Mouse (Mus musculus): ENCODE measurements around the gene Olfr295. TPM values are rescaled to one million over a fixed set of nuclear protein-coding genes. Genes with fewer than 3 reads are reported as not detected.

The Olfr295 gene
- total RNA-seq (2021) = not detected

- no peak for DNase-seq
Observed at GRCm38 (mm10) chr7:86583562-86583961, at the start of gene Olfr295. TSS of gene Olfr295 (plus strand) at chr7:86583862.

- DNase-seq = no peak
Observed at GRCm38 (mm10) chr7:86616543-86616942, 32.9 kb downstream of the Olfr295 start, which contains the start of gene Olfr294. TSS of gene Olfr294 (minus strand) at chr7:86616643.

Other genes starting within 250 kb of the Olfr295 start
- gene Olfr307, start 246.3 kb upstream of the Olfr295 start, total RNA-seq (2021) = not detected
- not detected for gene Olfr305, start 216.9 kb upstream of the Olfr295 start, total RNA-seq (2021)
- not detected for gene Olfr304, start 197.2 kb upstream of the Olfr295 start, total RNA-seq (2021)
- not detected for gene Olfr303, start 186.1 kb upstream of the Olfr295 start, total RNA-seq (2021)
- gene Olfr301, start 180.0 kb upstream of the Olfr295 start, total RNA-seq (2021) = not detected
- not detected for gene Olfr299, start 123.9 kb upstream of the Olfr295 start, total RNA-seq (2021)
- not detected for gene Olfr298, start 91.4 kb upstream of the Olfr295 start, total RNA-seq (2021)
- gene Olfr297, start 63.9 kb upstream of the Olfr295 start, total RNA-seq (2021) = not detected
- not detected for gene Olfr294, start 32.8 kb downstream of the Olfr295 start, total RNA-seq (2021)
- not detected for gene Olfr293, start 65.2 kb downstream of the Olfr295 start, total RNA-seq (2021)
- not detected for gene Olfr292, start 104.5 kb downstream of the Olfr295 start, total RNA-seq (2021)
- gene Folh1, start 192.1 kb downstream of the Olfr295 start, total RNA-seq (2021) = 1 to 10 TPM; 6.6 to 8.1 TPM
- gene Vmn2r77, start 211.2 kb downstream of the Olfr295 start, total RNA-seq (2021) = not detected

All from layer of hippocampus, postnatal 36 days (tissue).